Mouse (Mus musculus) MEL (cell line): ENCODE data around the gene AW549877. TPM values are rescaled to one million over a fixed set of nuclear protein-coding genes. Genes with fewer than 3 reads are reported as not detected.
A peak's percentile ranks its signal among the peaks of the same experiment; 100 is the strongest.

Experiments used
- DNase-seq: peaks from one replicate; pipeline ENCODE4 v3.0.0; 2011; ENCODE audit warnings: low read depth, low spot score
- H3K27ac ChIP-seq: 2 replicates; pipeline ENCODE4 v1.5.1; 2012; ENCODE audit warnings: low read depth, mild to moderate bottlenecking, control low read depth, low read length, moderate library complexity; ENCODE audit not compliant: control insufficient read depth
- H3K27me3 ChIP-seq, 2 experiments: fragments of 150-350 bp in 1 of 2; sonication (generic) in 1 of 2; 2 replicates each; pipeline ENCODE4 v1.6.1; 2012; ENCODE audit warnings: low read length in 2 of 2, mild to moderate bottlenecking in 2 of 2, improper control_type of control experiment in 1 of 2, moderate library complexity in 1 of 2; ENCODE audit not compliant: insufficient read depth in 2 of 2, control insufficient read depth in 1 of 2
- H3K36me3 ChIP-seq, 2 experiments: 2 replicates each; pipeline ENCODE4 v1.6.1; 2012 to 2014; ENCODE audit warnings: low read length in 2 of 2, improper control_type of control experiment in 1 of 2, inconsistent platforms in 1 of 2, mild to moderate bottlenecking in 1 of 2; ENCODE audit not compliant: insufficient read depth in 2 of 2, control insufficient read depth in 1 of 2
- H3K4me1 ChIP-seq, 2 experiments: fragments of 150-350 bp in 1 of 2; sonication (generic) in 1 of 2; 2 replicates each; pipeline ENCODE4 v1.6.1; 2012; ENCODE audit warnings: low read length in 2 of 2, improper control_type of control experiment in 1 of 2, mild to moderate bottlenecking in 1 of 2; ENCODE audit not compliant: insufficient read depth in 2 of 2, control insufficient read depth in 1 of 2
- H3K4me3 ChIP-seq, 2 experiments: fragments of 150-350 bp in 1 of 2; sonication (generic) in 1 of 2; 2 replicates each; pipeline ENCODE4 v1.5.1; 2012; ENCODE audit warnings: low read depth in 2 of 2, low read length in 2 of 2, mild to moderate bottlenecking in 2 of 2, moderate library complexity in 2 of 2, control low read depth in 1 of 2, improper control_type of control experiment in 1 of 2; ENCODE audit not compliant: control insufficient read depth in 1 of 2, insufficient read depth in 1 of 2
- H3K79me2 ChIP-seq: 2 replicates; pipeline ENCODE4 v1.6.1; 2012; ENCODE audit warnings: mild to moderate bottlenecking, low read length, moderate library complexity; ENCODE audit not compliant: control insufficient read depth, poor library complexity, insufficient read depth
- H3K9ac ChIP-seq: 2 replicates; pipeline ENCODE4 v1.6.1; 2012; ENCODE audit warnings: low read depth, mild to moderate bottlenecking, control low read depth, low read length, moderate library complexity; ENCODE audit not compliant: control insufficient read depth, poor library complexity, severe bottlenecking
- H3K9me3 ChIP-seq: fragments of 150-350 bp; sonication (generic); replicated peaks from 2 replicates; pipeline ENCODE4 v1.6.1; 2012; ENCODE audit warnings: mild to moderate bottlenecking, low read length, improper control_type of control experiment, moderate library complexity; ENCODE audit not compliant: insufficient read depth
- BHLHE40 ChIP-seq: IDR thresholded peaks from 2 replicates; pipeline ENCODE4 v1.6.1; 2012; ENCODE audit warnings: low read depth, mild to moderate bottlenecking, inconsistent platforms, low read length, improper control_type of control experiment, borderline replicate concordance
- CHD1 ChIP-seq: IDR thresholded peaks from 2 replicates; pipeline ENCODE4 v1.6.1; 2012; ENCODE audit warnings: low read depth, mild to moderate bottlenecking, inconsistent platforms, low read length, improper control_type of control experiment
- CHD2 ChIP-seq: IDR thresholded peaks from 2 replicates; pipeline ENCODE4 v1.6.1; 2011; ENCODE audit warnings: low read length, improper control_type of control experiment
- E2F4 ChIP-seq: IDR thresholded peaks from 2 replicates; pipeline ENCODE4 v1.6.1; 2011; ENCODE audit warnings: low read depth, low read length, improper control_type of control experiment, borderline replicate concordance
- ELF1 ChIP-seq: IDR thresholded peaks from 2 replicates; pipeline ENCODE4 v1.6.1; 2014; ENCODE audit warnings: low read depth, mild to moderate bottlenecking, inconsistent platforms, low read length, improper control_type of control experiment, moderate library complexity
- EP300 ChIP-seq, 2 experiments: IDR thresholded peaks; 2 replicates each; pipeline ENCODE4 v1.6.1; 2011; ENCODE audit warnings: improper control_type of control experiment in 2 of 2, low read length in 2 of 2, low read depth in 1 of 2, mild to moderate bottlenecking in 1 of 2
- GABPA ChIP-seq: IDR thresholded peaks from 2 replicates; pipeline ENCODE4 v1.6.1; 2012; ENCODE audit warnings: low read depth, mild to moderate bottlenecking, inconsistent platforms, low read length, improper control_type of control experiment, moderate library complexity
- HCFC1 ChIP-seq: IDR thresholded peaks from 2 replicates; pipeline ENCODE4 v1.6.1; 2012; ENCODE audit warnings: low read depth, mild to moderate bottlenecking, inconsistent platforms, low read length, improper control_type of control experiment, moderate library complexity
- KAT2A ChIP-seq: conservative IDR thresholded peaks from 2 replicates; pipeline ENCODE4 v1.6.1; 2012; ENCODE audit warnings: low read depth, low read length, improper control_type of control experiment, inconsistent platforms
- MAX ChIP-seq: IDR thresholded peaks from 2 replicates; pipeline ENCODE4 v1.6.1; 2011; ENCODE audit warnings: low read length, improper control_type of control experiment
- MAZ ChIP-seq: IDR thresholded peaks from 2 replicates; pipeline ENCODE4 v1.6.1; 2012; ENCODE audit warnings: low read depth, mild to moderate bottlenecking, inconsistent platforms, low read length, improper control_type of control experiment
- MEF2A ChIP-seq: IDR thresholded peaks from 2 replicates; pipeline ENCODE4 v1.6.1; 2014; ENCODE audit warnings: low read depth, mild to moderate bottlenecking, inconsistent platforms, low read length, improper control_type of control experiment; ENCODE audit not compliant: poor library complexity, insufficient replicate concordance, severe bottlenecking; ENCODE audit errors: extremely low read depth
- MXI1 ChIP-seq: IDR thresholded peaks from 2 replicates; pipeline ENCODE4 v1.6.1; 2011; ENCODE audit warnings: mild to moderate bottlenecking, low read depth, low read length, improper control_type of control experiment
- NELFE ChIP-seq: IDR thresholded peaks from 2 replicates; pipeline ENCODE4 v1.6.1; 2011; ENCODE audit warnings: low read depth, low read length, improper control_type of control experiment
- NRF1 ChIP-seq: IDR thresholded peaks from 2 replicates; pipeline ENCODE4 v1.6.1; 2014; ENCODE audit warnings: low read depth, mild to moderate bottlenecking, inconsistent platforms, low read length, improper control_type of control experiment, moderate library complexity; ENCODE audit not compliant: poor library complexity, insufficient read depth, severe bottlenecking
- POLR2AphosphoS2 ChIP-seq: IDR thresholded peaks from 2 replicates; pipeline ENCODE4 v1.6.1; 2011; ENCODE audit warnings: low read length, improper control_type of control experiment
- POLR2AphosphoS5 ChIP-seq: IDR thresholded peaks from 2 replicates; pipeline ENCODE4 v1.6.1; 2012; ENCODE audit warnings: low read depth, borderline replicate concordance, mild to moderate bottlenecking, inconsistent platforms, low read length, moderate library complexity, mixed read lengths
- UBTF ChIP-seq: IDR thresholded peaks from 2 replicates; pipeline ENCODE4 v1.6.1; 2012; ENCODE audit warnings: low read depth, mild to moderate bottlenecking, inconsistent platforms, low read length, improper control_type of control experiment, moderate library complexity, borderline replicate concordance; ENCODE audit not compliant: insufficient read depth
- USF1 ChIP-seq: IDR thresholded peaks from 2 replicates; pipeline ENCODE4 v1.6.1; 2014; ENCODE audit warnings: low read depth, mild to moderate bottlenecking, inconsistent platforms, low read length, improper control_type of control experiment, moderate library complexity
- polyA plus RNA-seq, 2 experiments: library from polyadenylated mRNA; stranded (reverse) in 1 of 2; unstranded in 1 of 2; fragments of >175 nt in 1 of 2; fragments of >200 nt in 1 of 2; gene quantifications; 2 replicates each; pipeline versions ENCODE4 v1.2.1 to v1.2.4; 2012; ENCODE audit warnings: low replicate concordance in 2 of 2, low read depth in 1 of 2; ENCODE audit not compliant: insufficient read length in 2 of 2, insufficient read depth in 1 of 2, missing spikeins in 1 of 2
- total RNA-seq: library from RNA; depleted of rRNA; stranded (reverse); fragments of 300-350 nt; gene quantifications from 2 replicates; pipeline ENCODE4 v1.2.3, GENCODE M21; 2012

The AW549877 gene
- total and polyA plus RNA-seq, 3 experiments, result 5.0 to 13.5 TPM; not detected in 1

DNA sequence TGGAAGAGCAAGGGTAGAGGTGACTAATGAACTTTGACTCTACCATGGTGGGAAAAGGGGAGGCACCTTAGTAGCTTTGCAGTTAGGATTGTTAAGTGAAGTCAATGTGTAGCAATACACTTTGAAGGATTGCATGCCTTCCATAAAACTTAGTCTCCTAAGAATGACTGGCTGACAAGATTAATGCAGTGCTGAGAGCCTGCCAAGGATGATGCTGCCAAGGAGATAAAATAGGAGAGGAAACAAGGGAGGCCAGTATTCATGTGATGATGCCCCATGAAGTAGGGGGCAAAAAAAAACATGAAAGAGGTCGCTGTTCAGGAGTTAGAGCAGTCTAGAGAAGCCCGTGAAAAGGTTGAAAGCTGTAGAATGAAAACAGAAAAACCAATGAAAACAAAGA is 10.7 kb downstream of the AW549877 start:
- Histone ChIP-seq H3K9me3 (no peaks in the 10 kb centered on the region), H3K9ac (no peak overlapping the region), H3K4me3 (no peak overlapping the region), H3K36me3 (peaks cover 17 to 19% of the 10 kb centered on the region in 2 experiments), H3K4me1 (peaks cover 2 to 4% of the 10 kb centered on the region in 2 experiments; a peak in 3 of 4 replicates), H3K27me3 (no peaks in the 10 kb centered on the region), H3K79me2 (no peaks in the 10 kb centered on the region), H3K27ac (no peak overlapping the region)
- TF ChIP-seq UBTF, result no peak
- no peak for TF ChIP-seq CHD2
- TF ChIP-seq CHD1, result no peak
- TF ChIP-seq ELF1, result no peak
- TF ChIP-seq POLR2AphosphoS5, result no peak
- TF ChIP-seq MEF2A, result no peak
- no peak for TF ChIP-seq GABPA
- TF ChIP-seq NELFE, result no peak
- TF ChIP-seq HCFC1, result no peak
- TF ChIP-seq MAX, result no peak
- no peak for TF ChIP-seq POLR2AphosphoS2
- TF ChIP-seq USF1, result no peak
- TF ChIP-seq EP300 (IDR thresholded peaks at IDR 0.05; ENCODE audit: low read depth in 1 of 2, low read length in 2 of 2), result no peak
- TF ChIP-seq E2F4, result no peak
- TF ChIP-seq NRF1, result no peak
- TF ChIP-seq MAZ, result no peak
- TF ChIP-seq KAT2A, result no peak
- no peak for TF ChIP-seq BHLHE40
- TF ChIP-seq MXI1, result no peak
- DNase-seq, result no peak

DNA sequence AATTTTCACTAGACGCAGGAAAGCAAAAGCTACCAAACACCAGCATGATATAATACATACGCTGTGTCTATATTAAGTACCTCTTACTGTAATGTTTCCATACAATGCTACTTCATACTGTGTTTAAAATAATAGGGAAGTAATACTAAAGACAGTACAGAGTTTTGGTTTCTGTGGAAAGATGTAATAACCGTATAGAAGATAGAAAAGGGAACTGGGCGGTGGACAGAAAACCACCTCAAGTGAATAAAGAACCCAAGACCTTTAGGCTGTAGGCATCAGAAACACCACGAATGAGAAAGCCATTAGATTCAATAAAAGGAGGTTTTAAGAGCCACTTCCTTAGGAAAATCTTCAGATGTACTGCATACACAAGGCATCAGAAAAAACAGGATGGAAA is 12.8 kb downstream of the AW549877 start:
- Histone ChIP-seq H3K9me3 (no peaks in the 10 kb centered on the region), H3K27ac (no peak overlapping the region), H3K4me1 (peaks cover 3 to 4% of the 10 kb centered on the region in 2 experiments; a peak in 3 of 4 replicates), H3K4me3 (no peak overlapping the region), H3K9ac (no peak overlapping the region), H3K79me2 (peaks cover 6% of the 10 kb centered on the region; the same call in 1 of the 2 replicates), H3K36me3 (peaks cover 12 to 22% of the 10 kb centered on the region in 2 experiments), H3K27me3 (no peaks in the 10 kb centered on the region)
- DNase-seq, result peak; percentile 55
- TF ChIP-seq POLR2AphosphoS2 (no peak), EP300 (IDR thresholded peaks at IDR 0.05; ENCODE audit: low read depth in 1 of 2, low read length in 2 of 2) (0 out of 4 replicates have a peak, but pooled peaks of 1 of the 2 experiments have one; percentile 14)
